Mouse (Mus musculus): Measurements from ENCODE around the gene Nfkbiz. TPM values are rescaled to one million over a fixed set of nuclear protein-coding genes. Genes with fewer than 3 reads are reported as not detected.

The Nfkbiz gene
- total and polyA plus RNA-seq, 2 experiments, result 3.7 to 4.1 TPM

- Histone ChIP-seq H3K4me3 (ENCODE audit: insufficient read depth, low read depth, low read length) (no peak overlapping the region), H3K36me3 (ENCODE audit: control insufficient read depth, insufficient read depth, low read length) (no peaks in the 10 kb centered on the region), H3K9ac (ENCODE audit: low read depth, low read length) (no peak overlapping the region), H3K27ac (replicated peaks; ENCODE audit: insufficient read depth, low read depth, low read length) (no peak overlapping the region), H3K79me2 (ENCODE audit: control insufficient read depth, insufficient read depth, low read length) (no peaks in the 10 kb centered on the region), H3K27me3 (ENCODE audit: control insufficient read depth, insufficient read depth, low read length) (no peaks in the 10 kb centered on the region), H3K4me1 (ENCODE audit: control insufficient read depth, insufficient read depth, low read length) (no peaks in the 10 kb centered on the region)
- TF ChIP-seq CTCF (IDR thresholded peaks at IDR 0.05; ENCODE audit: low read depth, low read length) (no peak), POLR2A (IDR thresholded peaks at IDR 0.05; ENCODE audit: extremely low read depth, insufficient read depth, low read length) (no peak)
- no peak for DNase-seq (ENCODE audit: extremely low read depth, low read depth, low spot score)
- 78% methylated on average over 5 of the region's 5 CpGs for WGBS
Observed at GRCm38 (mm10) chr16:55788671-55789070, 50.0 kb downstream of the Nfkbiz start.

GRCm38 (mm10) chr16:55787385-55788072, 51.2 kb downstream of the Nfkbiz start:
- no peak overlapping the region for H3K4me3 ChIP-seq (ENCODE audit: insufficient read depth, low read depth, low read length)
- H3K9ac ChIP-seq (ENCODE audit: low read depth, low read length), result no peak overlapping the region
- no peak for TF ChIP-seq POLR2A (IDR thresholded peaks at IDR 0.05; ENCODE audit: extremely low read depth, insufficient read depth, low read length)
- no peak overlapping the region for H3K27ac ChIP-seq (replicated peaks; ENCODE audit: insufficient read depth, low read depth, low read length)
- WGBS, result 86% methylated on average over 13 of the region's 13 CpGs
- H3K4me1 ChIP-seq (ENCODE audit: control insufficient read depth, insufficient read depth, low read length), result no peaks in the 10 kb centered on the region
- H3K36me3 ChIP-seq (ENCODE audit: control insufficient read depth, insufficient read depth, low read length), result no peaks in the 10 kb centered on the region
- no peak for DNase-seq (ENCODE audit: extremely low read depth, low read depth, low spot score)
- no peaks in the 10 kb centered on the region for H3K27me3 ChIP-seq (ENCODE audit: control insufficient read depth, insufficient read depth, low read length)
- H3K79me2 ChIP-seq (ENCODE audit: control insufficient read depth, insufficient read depth, low read length), result no peaks in the 10 kb centered on the region

- Histone ChIP-seq H3K4me3 (ENCODE audit: insufficient read depth, low read depth, low read length) (no peak overlapping the region), H3K36me3 (ENCODE audit: control insufficient read depth, insufficient read depth, low read length) (no peaks in the 10 kb centered on the region), H3K4me1 (ENCODE audit: control insufficient read depth, insufficient read depth, low read length) (peaks cover 2% of the 10 kb centered on the region; the same call in 1 of the 2 replicates), H3K79me2 (ENCODE audit: control insufficient read depth, insufficient read depth, low read length) (no peaks in the 10 kb centered on the region), H3K9ac (ENCODE audit: low read depth, low read length) (no peak overlapping the region), H3K27ac (replicated peaks; ENCODE audit: insufficient read depth, low read depth, low read length) (no peak overlapping the region), H3K27me3 (ENCODE audit: control insufficient read depth, insufficient read depth, low read length) (no peaks in the 10 kb centered on the region)
- DNase-seq (ENCODE audit: extremely low read depth, low read depth, low spot score), result no peak
- 91% methylated on average over 7 of the region's 7 CpGs for WGBS
- TF ChIP-seq POLR2A (IDR thresholded peaks at IDR 0.05; ENCODE audit: extremely low read depth, insufficient read depth, low read length) (no peak), CTCF (IDR thresholded peaks at IDR 0.05; ENCODE audit: low read depth, low read length) (no peak)
Observed at GRCm38 (mm10) chr16:55784379-55784778, 54.3 kb downstream of the Nfkbiz start.

- WGBS, result 81% methylated on average over 3 of the region's 3 CpGs
- Histone ChIP-seq H3K27ac (replicated peaks; ENCODE audit: insufficient read depth, low read depth, low read length) (no peak overlapping the region), H3K27me3 (ENCODE audit: control insufficient read depth, insufficient read depth, low read length) (no peaks in the 10 kb centered on the region), H3K79me2 (ENCODE audit: control insufficient read depth, insufficient read depth, low read length) (no peaks in the 10 kb centered on the region), H3K4me3 (ENCODE audit: insufficient read depth, low read depth, low read length) (no peak overlapping the region), H3K36me3 (ENCODE audit: control insufficient read depth, insufficient read depth, low read length) (no peaks in the 10 kb centered on the region), H3K4me1 (ENCODE audit: control insufficient read depth, insufficient read depth, low read length) (peaks cover 2% of the 10 kb centered on the region; the same call in 1 of the 2 replicates), H3K9ac (ENCODE audit: low read depth, low read length) (no peak overlapping the region)
- TF ChIP-seq CTCF (IDR thresholded peaks at IDR 0.05; ENCODE audit: low read depth, low read length), result no peak
- no peak for TF ChIP-seq POLR2A (IDR thresholded peaks at IDR 0.05; ENCODE audit: extremely low read depth, insufficient read depth, low read length)
- no peak for DNase-seq (ENCODE audit: extremely low read depth, low read depth, low spot score)
Observed at GRCm38 (mm10) chr16:55783923-55784322, 54.8 kb downstream of the Nfkbiz start.

GRCm38 (mm10) chr16:55782911-55783310, 55.8 kb downstream of the Nfkbiz start:
- Histone ChIP-seq H3K4me3 (ENCODE audit: insufficient read depth, low read depth, low read length) (no peak overlapping the region), H3K9ac (ENCODE audit: low read depth, low read length) (no peak overlapping the region), H3K4me1 (ENCODE audit: control insufficient read depth, insufficient read depth, low read length) (peaks cover 2% of the 10 kb centered on the region; the same call in 1 of the 2 replicates), H3K27ac (replicated peaks; ENCODE audit: insufficient read depth, low read depth, low read length) (no peak overlapping the region), H3K27me3 (ENCODE audit: control insufficient read depth, insufficient read depth, low read length) (no peaks in the 10 kb centered on the region), H3K79me2 (ENCODE audit: control insufficient read depth, insufficient read depth, low read length) (no peaks in the 10 kb centered on the region), H3K36me3 (ENCODE audit: control insufficient read depth, insufficient read depth, low read length) (no peaks in the 10 kb centered on the region)
- 97% methylated on average over 2 of the region's 2 CpGs for WGBS
- peak; percentile 19 for DNase-seq (ENCODE audit: extremely low read depth, low read depth, low spot score)
- TF ChIP-seq POLR2A (IDR thresholded peaks at IDR 0.05; ENCODE audit: extremely low read depth, insufficient read depth, low read length) (no peak), CTCF (IDR thresholded peaks at IDR 0.05; ENCODE audit: low read depth, low read length) (no peak)

- Histone ChIP-seq H3K4me1 (ENCODE audit: control insufficient read depth, insufficient read depth, low read length) (peaks cover 2% of the 10 kb centered on the region; the same call in 1 of the 2 replicates), H3K79me2 (ENCODE audit: control insufficient read depth, insufficient read depth, low read length) (no peaks in the 10 kb centered on the region), H3K4me3 (ENCODE audit: insufficient read depth, low read depth, low read length) (no peak overlapping the region), H3K36me3 (ENCODE audit: control insufficient read depth, insufficient read depth, low read length) (no peaks in the 10 kb centered on the region), H3K27ac (replicated peaks; ENCODE audit: insufficient read depth, low read depth, low read length) (no peak overlapping the region), H3K27me3 (ENCODE audit: control insufficient read depth, insufficient read depth, low read length) (no peaks in the 10 kb centered on the region), H3K9ac (ENCODE audit: low read depth, low read length) (no peak overlapping the region)
- TF ChIP-seq POLR2A (IDR thresholded peaks at IDR 0.05; ENCODE audit: extremely low read depth, insufficient read depth, low read length), result no peak
- TF ChIP-seq CTCF (IDR thresholded peaks at IDR 0.05; ENCODE audit: low read depth, low read length), result no peak
- peak; percentile 57 for DNase-seq (ENCODE audit: extremely low read depth, low read depth, low spot score)
- 23% methylated on average over 5 of the region's 5 CpGs for WGBS
Observed at GRCm38 (mm10) chr16:55781809-55782208, 56.9 kb downstream of the Nfkbiz start.

Measured in liver, adult 2 months (tissue).